Mouse (Mus musculus) liver (tissue): ENCODE results near the gene Hpca.

Source experiments
- DNase-seq: peaks from one replicate; pipeline ENCODE4 v3.0.0-alpha.2; 2020; ENCODE audit warnings: mixed read lengths

Hpca gene

DNA sequence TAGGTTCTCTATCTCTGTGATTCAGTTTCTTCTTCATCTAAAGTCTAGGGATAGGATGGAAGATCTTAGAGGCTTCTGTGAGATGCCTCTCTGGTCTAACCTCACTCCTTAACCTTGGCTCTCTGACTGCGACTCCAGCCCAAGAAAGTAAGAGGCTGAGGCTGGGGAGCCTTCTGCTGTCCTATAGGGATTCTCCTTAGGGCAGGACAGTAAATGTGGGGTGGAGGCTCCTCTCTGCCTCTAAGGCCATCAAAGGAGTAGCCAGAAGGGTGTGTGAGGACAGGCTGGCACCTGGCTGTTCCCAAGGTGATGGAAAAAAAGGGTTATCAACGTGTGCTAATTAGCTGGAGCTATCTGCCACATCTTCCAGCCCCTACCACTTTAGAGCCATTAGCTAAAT is 13.8 kb upstream of the Hpca start:
- no peak for DNase-seq

- peak; percentile 79 for DNase-seq
These were observed 13.2 kb upstream of the Hpca start for GRCm38 (mm10) chr4:129134799-129135585.

GRCm38 (mm10) chr4:129130755-129131303 is 9.0 kb upstream of the Hpca start:
- peak; percentile 52 for DNase-seq

DNA sequence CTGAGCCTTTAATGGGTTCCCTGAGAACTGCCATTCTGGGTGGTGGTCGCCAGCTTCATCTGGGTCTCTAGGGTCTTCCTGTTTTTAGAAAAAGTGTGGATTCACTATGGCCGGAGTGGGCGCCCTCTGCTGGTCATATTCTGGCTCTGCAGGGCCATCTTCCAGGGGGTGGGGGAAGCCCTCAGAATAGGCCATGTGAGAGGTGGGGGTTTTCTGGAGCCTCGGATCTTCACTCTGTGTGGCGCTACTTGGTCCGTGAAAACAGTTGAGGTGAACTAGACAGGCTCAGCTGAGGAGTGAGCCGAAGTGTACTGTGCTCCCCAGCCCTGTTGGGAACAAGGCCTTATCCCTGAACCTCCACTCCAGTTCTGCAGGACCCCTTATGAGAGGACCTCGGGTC is 8.3 kb upstream of the Hpca start:
- DNase-seq, result peak; percentile 65

DNA sequence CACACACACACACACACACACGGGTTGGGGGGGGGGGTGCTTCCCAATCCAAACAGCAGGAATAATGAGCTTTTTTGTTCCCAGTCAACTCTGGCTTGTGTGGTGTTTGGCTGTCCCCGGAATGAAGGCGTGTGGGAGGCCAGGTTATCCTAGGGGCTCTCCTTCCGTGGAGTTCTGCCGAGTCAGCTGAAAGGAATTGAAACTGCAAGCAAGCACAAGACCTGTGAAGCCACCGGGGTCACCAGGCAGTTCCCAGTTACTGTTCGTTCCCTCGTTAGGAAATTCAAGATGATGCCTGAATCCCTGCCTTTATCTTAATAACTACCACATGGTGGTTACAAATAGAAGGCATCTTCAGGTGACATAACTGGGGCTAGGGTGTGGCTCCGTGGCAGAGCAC is 7.6 kb upstream of the Hpca start:
- no peak for DNase-seq

DNA sequence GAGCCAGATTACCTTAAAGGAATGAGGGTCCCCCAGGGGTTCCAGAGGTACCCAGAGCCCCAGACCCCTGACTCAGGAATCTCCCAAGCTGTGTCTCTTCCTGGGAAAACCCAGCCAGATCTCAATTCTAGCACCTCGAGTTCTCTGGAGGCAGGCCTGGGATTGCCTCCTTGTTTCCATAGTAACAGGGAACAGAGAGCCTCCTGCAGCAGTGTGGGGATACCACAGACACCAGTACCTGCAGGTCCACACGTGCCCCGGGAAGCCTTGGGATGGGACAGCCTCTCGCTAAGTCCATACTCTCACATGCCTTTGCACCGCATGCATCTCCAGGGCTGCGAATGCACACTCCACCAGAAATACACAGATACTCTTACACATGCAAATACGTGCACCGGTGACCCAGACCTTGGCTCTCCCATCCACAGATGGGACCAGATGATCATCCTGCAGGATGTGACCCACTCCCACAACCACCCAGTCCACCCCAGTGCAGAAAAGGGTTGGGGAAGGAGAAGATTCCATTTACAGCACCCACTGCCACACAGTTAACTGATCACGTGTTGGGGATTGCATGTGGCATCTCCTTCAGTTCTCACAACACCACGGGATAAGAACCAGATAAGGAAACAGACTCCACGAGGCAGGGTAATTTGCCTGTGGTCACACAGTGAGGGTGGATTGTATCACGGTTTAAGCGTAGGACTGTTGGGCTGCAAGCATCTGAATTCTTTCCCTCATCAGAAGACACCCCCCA is 6.9 kb upstream of the Hpca start:
- DNase-seq, result no peak

- peak; percentile 49 for DNase-seq
These were observed 4.1 kb upstream of the Hpca start for GRCm38 (mm10) chr4:129125736-129126451.

GRCm38 (mm10) chr4:129124652-129125146 is 2.9 kb upstream of the Hpca start:
- no peak for DNase-seq

- DNase-seq, result no peak
These were observed 883 bp upstream of the Hpca start for GRCm38 (mm10) chr4:129122719-129123118.

GRCm38 (mm10) chr4:129122107-129122506 is 271 bp upstream of the Hpca start:
- no peak for DNase-seq

DNA sequence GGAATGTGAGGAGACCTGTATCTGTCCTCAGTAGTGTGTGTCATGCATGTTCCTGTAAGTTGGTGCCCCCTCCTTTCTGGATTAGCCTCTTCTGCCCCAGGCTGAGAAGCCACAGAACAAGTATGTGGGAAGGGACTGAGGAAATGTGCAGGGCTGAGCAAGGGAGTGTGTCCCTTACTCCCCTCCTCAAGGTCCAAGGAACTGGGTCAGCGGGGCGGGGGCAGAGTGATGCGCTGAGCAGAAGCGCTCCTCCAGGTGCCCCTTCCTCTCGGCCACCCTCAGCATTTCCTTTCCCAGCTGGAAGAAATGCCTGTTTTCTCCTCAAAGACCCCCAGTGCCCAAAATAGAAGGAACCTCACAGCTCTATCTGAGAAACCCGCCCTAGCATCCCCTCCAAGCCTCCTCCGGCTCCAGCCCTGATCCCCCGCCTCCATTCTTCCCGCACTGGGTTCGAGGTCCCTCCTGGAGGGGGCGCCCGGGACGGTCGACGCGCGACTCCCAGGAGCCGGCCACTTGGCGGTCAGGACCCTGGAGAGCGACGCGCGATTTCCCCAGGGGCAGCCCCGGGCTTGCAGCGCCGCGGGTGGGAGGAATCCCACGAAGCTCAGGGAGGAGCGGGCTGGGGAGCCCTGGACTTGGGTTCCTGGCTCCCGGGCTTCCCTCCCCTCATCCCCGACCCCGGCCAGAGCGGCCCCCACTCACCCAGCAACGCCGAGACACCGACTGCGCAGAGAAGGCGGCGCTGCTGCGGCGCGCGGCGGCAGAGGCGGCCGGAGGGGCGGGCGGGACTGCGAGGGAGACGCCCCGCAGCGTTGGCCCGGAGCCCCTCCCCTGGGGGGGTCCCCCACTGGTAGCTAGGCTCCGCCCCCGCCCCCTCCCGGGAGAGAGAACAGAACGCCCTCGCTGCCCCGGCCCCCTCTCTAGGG is 1.1 kb downstream of the Hpca start:
- DNase-seq, result peak; percentile 71

DNA sequence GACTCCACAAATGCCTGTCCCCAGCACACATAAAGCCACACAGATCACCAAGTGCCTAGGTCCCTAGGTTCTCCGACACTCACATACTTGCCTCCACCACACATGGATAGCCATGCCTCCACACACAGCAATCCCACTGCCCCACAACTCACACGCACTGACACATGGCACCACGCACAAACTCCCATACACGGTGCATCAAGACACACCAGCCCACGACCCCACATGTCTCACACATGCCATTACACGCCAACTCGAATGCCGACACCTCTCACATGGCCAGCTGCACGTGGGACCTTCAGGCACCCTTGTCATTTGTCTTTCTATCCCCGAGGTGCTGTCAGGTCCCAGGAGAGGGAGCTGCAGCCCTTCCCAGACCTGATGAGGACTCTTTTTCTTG is 2.1 kb downstream of the Hpca start:
- no peak for DNase-seq

DNA sequence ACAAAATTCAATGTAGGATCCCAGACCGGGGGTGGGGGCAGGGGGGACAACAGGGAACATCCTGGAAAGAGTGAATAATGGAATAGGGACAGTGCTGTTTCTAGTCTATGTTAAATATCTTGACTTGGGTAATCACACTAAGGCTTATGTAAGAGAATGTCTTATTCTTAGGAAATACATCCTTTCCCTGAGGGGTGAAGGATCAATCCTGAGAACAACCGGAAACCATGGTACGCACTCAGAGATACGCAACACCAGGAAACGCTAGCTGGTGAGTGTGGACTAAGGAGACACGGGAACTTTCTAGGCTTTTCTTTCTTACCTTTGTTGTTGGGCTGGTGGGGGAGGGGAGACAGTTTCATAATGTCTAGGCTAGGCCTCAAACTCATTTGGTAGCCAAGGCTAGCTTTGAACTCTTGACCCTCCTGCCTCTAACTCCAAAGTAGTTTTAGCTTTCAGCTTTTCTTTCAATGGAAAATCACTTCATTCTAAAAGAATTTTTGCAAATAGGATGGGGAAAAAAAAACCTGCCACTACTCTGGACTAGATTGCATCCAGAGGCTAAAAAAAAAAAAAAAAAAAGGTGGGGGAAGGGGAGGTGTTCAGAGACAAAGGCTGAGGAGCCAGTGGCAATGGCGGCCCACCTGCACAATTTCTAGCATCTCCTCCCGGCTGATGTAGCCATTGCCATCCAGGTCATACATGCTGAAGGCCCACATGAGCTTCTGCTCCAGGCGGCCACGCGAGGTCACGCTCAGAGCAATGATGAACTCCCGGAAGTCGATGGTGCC is 3.9 kb downstream of the Hpca start:
- DNase-seq, result no peak

- no peak for DNase-seq
These were observed 5.1 kb downstream of the Hpca start for GRCm38 (mm10) chr4:129116703-129117102.

DNA sequence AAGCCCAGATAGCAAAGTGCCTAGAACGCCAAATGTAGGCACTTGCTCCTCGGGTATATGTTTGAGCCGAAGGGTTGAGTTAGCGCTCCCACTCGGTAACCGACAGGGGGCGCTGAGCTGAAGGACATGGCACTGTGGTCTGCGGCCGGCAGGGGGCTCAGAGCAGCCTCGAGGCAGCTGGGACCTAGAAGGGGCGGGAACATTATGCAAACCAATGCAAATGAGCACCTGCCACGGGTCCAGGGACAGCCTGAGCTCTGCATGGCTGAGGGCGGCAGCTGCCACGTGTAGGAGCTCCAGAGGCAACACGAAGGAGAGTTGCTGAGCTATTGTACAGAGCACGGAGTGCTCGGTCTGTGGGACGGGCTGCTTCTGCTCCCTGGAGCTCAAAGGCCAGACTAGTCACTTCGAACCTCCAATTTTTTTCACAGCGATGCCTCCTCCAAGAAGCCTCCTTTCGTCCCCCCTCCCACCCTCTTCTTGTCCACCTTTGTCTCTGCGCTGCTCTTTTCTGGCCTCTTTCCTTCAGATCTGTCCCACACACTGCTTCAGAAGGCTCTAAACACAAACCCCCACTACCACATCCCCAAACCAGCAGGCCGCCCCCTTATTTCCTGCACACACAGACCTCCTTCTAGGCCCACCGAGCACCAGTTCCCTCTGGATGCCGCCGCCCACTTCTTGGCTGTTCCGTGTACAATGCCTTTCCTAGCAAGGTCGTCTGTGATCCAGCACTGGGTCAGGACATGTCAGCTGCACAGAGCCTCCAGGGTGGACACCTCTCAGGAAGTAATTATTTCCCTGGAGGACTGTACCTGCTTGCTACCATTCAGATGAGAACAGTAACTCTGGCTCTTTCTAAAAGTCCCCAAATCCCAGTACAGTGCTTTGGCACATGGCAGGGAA is 8.5 kb downstream of the Hpca start:
- peak; percentile 82 for DNase-seq

DNA sequence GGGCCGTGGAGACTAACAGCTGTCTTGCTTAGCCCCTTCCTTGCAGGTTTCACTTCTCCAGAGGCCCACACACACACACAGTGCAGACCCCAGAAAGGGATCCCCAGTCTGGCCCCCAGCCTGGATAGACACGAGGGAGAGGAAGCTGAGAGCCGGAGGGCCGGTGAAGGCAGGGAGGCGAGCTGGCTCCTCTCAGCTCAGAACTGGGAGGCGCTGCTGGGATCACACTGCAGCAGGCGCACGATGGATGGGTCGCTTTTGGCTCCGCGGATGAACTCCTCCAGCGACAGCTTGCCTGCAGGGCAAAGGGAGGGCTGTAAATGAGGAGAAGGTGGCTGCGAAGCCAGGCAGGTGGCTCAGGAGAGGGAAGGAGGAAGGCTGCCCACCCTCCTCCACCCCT is 9.6 kb downstream of the Hpca start:
- peak; percentile 20 for DNase-seq

- DNase-seq, result no peak
These were observed 10.5 kb downstream of the Hpca start for GRCm38 (mm10) chr4:129111350-129111749.

DNA sequence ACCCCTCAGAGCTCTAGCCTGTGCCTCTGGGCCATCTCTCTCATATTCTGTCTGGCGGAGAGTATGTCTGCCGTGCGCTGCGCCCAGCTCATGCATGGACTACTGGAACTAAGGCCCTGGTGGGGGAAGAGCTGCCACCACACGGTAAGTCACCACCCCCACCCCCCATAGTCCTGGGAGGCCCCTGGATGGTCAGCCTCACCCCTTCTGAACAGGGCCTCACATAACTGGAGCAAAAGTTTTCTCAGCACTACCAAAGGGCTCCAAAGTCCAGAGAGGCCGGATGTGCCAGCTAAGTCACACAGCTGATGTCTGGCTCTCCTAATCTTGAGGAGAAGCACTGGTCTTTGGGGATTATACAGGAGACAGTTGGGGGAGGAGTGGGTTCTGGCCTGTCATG is 11.0 kb downstream of the Hpca start:
- no peak for DNase-seq

- no peak for DNase-seq
These were observed 13.2 kb downstream of the Hpca start for GRCm38 (mm10) chr4:129108624-129109023.

- no peak for DNase-seq
These were observed 14.4 kb downstream of the Hpca start for GRCm38 (mm10) chr4:129107348-129107899.
